Mouse (Mus musculus) lung, embryonic 16.5 days (tissue): ENCODE measurements around the gene Sema3f. TPM values are rescaled to one million over a fixed set of nuclear protein-coding genes. Genes with fewer than 3 reads are reported as not detected.

Experiments
- ATAC-seq: fragments of 200-750 bp; cut with Nextera tagmentation; 2 replicates; pipeline ENCODE4 v1.8.0; 2017; ENCODE audit warnings: low read depth, mild to moderate bottlenecking, moderate library complexity
- H3K27ac ChIP-seq: fragments of 300-500 bp; sonication (generic); 2 replicates; pipeline ENCODE4 v1.5.1; 2014; ENCODE audit warnings: mild to moderate bottlenecking, control low read depth, low read length
- H3K27me3 ChIP-seq: fragments of 300-500 bp; sonication (generic); 2 replicates; pipeline ENCODE4 v1.6.1; 2014; ENCODE audit warnings: low read depth, low read length, mixed read lengths; ENCODE audit not compliant: control insufficient read depth, insufficient read depth
- H3K36me3 ChIP-seq: fragments of 300-500 bp; sonication (generic); 2 replicates; pipeline ENCODE4 v1.6.1; 2014; ENCODE audit warnings: low read length; ENCODE audit not compliant: control insufficient read depth, insufficient read depth
- H3K4me1 ChIP-seq: fragments of 300-500 bp; sonication (generic); replicated peaks from 2 replicates; pipeline ENCODE4 v1.6.1; 2014; ENCODE audit warnings: low read length, mixed read lengths; ENCODE audit not compliant: control insufficient read depth, insufficient read depth
- H3K4me2 ChIP-seq: fragments of 300-500 bp; sonication (generic); 2 replicates; pipeline ENCODE4 v1.6.1; 2014; ENCODE audit warnings: low read depth, low read length, control low read depth
- H3K4me3 ChIP-seq: fragments of 300-500 bp; sonication (generic); 2 replicates; pipeline ENCODE4 v1.5.1; 2014; ENCODE audit warnings: mild to moderate bottlenecking, low read length, control low read depth
- H3K9ac ChIP-seq: fragments of 300-500 bp; sonication (generic); 2 replicates; pipeline ENCODE4 v1.6.1; 2014; ENCODE audit warnings: low read length, control low read depth
- H3K9me3 ChIP-seq: fragments of 300-500 bp; sonication (generic); 2 replicates; pipeline ENCODE4 v1.6.1; 2016; ENCODE audit warnings: low read length; ENCODE audit not compliant: control insufficient read depth
- WGBS: fragments of 180-500 bp; shearing (Covaris S2); extraction: QIAGEN DNeasy Blood & Tissue Kit; methylation state at CpG from one replicate; pipeline ENCODE4 v1.1.7; 2014; 5-methylcytosine and 5-hydroxymethylcytosine counted together
- polyA plus RNA-seq: library from polyadenylated mRNA; unstranded; fragments of >200 nt; fragmentation: Nextera tagmentation; extraction: Ambion mirVana; gene quantifications from 2 replicates; pipeline ENCODE4 v1.2.1, GENCODE M21; 2015

The Sema3f gene
- polyA plus RNA-seq, 1 experiment from 2014 or later: 10.4 TPM

DNA sequence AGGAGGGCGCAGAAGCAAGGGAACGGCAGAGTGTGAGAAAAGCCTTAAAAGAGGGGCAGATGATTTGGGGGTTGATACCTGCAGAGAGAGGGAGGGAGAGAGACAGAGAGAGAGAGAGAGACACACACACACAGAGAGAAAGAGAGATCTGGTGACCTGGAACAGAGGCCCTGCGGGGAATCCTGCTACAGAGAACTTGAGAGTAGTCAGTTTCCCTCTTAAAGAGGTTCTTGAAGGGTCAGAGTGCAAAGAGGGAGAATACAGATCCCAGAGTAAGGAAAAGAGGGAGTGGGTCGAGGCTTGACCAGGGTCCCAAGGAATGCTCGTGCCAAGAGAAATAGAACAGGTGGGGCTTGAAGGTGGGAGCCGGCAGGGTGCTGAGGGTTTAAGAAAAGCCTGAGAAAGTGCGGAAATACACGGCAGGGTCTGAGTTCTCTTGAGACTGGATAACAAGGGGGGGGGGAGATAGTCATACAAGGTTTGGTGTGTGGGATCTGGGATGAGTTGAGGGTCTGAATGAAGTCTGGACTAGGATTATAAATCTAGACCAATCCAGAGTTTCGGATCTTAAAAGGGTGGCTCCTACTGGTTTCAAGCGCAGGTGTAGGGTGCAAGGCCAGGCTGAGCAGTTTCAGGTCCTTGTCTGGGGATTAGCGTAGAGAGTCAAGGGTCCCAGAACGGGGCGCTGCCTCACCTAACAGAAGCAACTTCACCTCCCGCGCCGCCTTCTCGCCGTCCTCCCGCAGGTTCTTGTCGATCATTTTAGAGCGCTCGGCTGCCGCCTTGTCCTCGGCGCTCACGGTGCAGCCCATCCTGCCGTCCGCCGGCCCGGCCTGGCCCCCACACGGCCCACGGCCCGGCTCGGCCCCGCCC lies 75.6 kb downstream of the Sema3f start:
- Histone ChIP-seq H3K4me2 (peak overlapping the region; percentile 97), H3K9me3 (no peaks in the 10 kb centered on the region), H3K27me3 (no peaks in the 10 kb centered on the region), H3K9ac (peak overlapping the region; percentile 98), H3K4me1 (peaks cover 42% of the 10 kb centered on the region), H3K36me3 (0 out of 2 replicates have a peak, but pooled peaks cover 4% of the 10 kb centered on the region), H3K27ac (peak overlapping the region; percentile 95), H3K4me3 (peak overlapping the region; percentile 96)
- no peak for ATAC-seq
- under 1% methylated on average over 33 of the region's 35 CpGs for WGBS

DNA sequence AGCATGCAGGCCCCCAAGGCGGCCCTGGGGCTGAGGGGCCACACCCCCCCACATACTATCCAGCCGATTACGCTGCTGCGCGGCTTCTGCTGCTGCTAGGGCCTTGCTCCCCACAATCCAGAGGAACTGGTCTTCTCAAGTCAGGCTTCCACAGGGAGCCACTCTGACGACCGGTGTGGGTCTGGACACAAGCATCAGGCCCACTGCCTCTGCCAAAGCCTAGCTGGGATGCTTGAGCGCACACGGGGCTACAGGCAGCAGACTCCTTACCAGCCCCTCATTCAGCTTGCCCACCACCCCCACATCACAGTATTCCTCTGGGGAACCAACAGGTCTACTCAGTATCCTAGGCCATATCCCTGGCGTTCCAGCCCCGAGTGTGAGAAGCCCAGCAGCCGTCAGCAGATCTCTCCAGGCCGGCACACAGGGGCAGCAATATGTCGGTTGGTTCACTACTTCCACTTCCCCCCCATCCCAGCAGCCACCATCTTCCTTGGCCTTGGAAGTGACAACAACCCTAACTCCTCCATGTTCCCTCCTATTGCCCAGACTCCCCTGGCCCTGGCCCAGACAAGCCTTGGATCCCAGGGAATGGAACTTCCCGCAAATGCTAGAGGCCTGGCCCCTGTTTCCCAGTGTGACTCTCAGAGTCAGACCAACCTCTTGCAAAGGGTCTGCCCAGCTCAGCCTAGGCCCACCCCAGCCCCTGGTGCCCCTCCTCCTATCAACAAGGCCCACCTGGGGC lies 76.4 kb downstream of the Sema3f start:
- Histone ChIP-seq H3K27ac (peak overlapping the region; percentile 95), H3K36me3 (0 out of 2 replicates have a peak, but pooled peaks cover 4% of the 10 kb centered on the region), H3K27me3 (no peaks in the 10 kb centered on the region), H3K9me3 (no peaks in the 10 kb centered on the region), H3K4me2 (peak overlapping the region; percentile 97), H3K9ac (peak overlapping the region; percentile 98), H3K4me3 (peak overlapping the region; percentile 96), H3K4me1 (peaks cover 50% of the 10 kb centered on the region)
- peak; percentile 6; the same call in 1 of the 2 replicates for ATAC-seq
- under 1% methylated on average over 15 of the region's 15 CpGs for WGBS

DNA sequence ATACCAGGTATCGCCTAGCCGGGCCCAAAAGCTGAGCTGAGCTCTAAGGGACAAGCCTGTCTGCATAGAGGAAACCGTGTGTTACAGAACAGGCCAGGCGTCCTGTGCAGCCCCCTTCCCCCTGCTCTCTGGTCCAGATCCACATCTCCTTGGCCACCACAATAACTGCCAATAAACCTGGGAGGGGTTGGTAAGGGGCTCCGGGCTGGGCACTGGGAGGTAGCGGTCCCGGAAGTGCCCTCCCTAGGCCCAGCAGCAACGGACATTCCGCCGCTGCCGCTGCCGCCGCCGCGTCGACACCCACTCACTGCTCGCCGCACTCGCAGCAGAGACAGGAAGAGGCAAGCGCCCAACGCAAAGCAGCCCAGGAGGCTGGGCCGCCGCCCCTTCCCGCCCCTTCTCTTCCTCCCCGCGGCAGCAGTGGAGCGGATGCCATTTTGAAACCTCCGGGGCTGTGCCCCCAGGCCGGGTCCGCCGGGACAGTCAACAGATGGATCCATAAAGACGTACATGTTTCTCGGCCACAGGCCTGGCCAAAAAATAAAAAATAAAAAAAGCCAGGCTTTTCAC lies 77.1 kb downstream of the Sema3f start:
- H3K4me1 ChIP-seq: peaks cover 56% of the 10 kb centered on the region
- 1% methylated on average over 30 of the region's 33 CpGs for WGBS
- peak overlapping the region; percentile 95 for H3K27ac ChIP-seq
- no peaks in the 10 kb centered on the region for H3K9me3 ChIP-seq
- peak; percentile 67 for ATAC-seq
- H3K4me2 ChIP-seq: peak overlapping the region; percentile 97
- H3K9ac ChIP-seq: peak overlapping the region; percentile 98
- H3K36me3 ChIP-seq: 0 out of 2 replicates have a peak, but pooled peaks cover 4% of the 10 kb centered on the region
- no peaks in the 10 kb centered on the region for H3K27me3 ChIP-seq
- H3K4me3 ChIP-seq: peak overlapping the region; percentile 96

DNA sequence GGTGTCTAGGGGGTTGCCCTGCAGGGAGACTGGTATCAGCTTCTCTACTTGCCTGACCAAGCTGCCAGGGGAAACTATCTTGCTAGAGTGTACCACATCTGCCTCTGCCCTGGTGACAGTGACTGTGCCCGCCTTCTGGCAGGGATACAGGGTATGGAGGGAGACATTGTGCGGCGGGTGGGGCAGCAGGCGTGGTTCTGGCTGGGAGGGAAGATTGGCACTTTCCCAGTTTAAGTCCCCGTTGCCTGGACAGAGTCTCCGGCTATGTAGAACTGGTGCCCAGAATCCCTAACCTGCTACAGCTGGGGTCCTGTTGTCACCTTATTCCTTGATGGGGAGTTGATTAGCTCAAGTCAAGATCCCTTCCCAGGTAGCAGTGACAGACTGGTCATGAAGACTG lies 77.8 kb downstream of the Sema3f start:
- peaks cover 63% of the 10 kb centered on the region for H3K4me1 ChIP-seq
- peak overlapping the region; percentile 97 for H3K4me2 ChIP-seq
- peak overlapping the region; percentile 95 for H3K27ac ChIP-seq
- no peak for ATAC-seq
- peak overlapping the region; percentile 98 for H3K9ac ChIP-seq
- 50% methylated on average over 6 of the region's 6 CpGs for WGBS
- H3K27me3 ChIP-seq: no peaks in the 10 kb centered on the region
- peak overlapping the region; percentile 96 for H3K4me3 ChIP-seq
- no peaks in the 10 kb centered on the region for H3K9me3 ChIP-seq
- 0 out of 2 replicates have a peak, but pooled peaks cover 4% of the 10 kb centered on the region for H3K36me3 ChIP-seq

DNA sequence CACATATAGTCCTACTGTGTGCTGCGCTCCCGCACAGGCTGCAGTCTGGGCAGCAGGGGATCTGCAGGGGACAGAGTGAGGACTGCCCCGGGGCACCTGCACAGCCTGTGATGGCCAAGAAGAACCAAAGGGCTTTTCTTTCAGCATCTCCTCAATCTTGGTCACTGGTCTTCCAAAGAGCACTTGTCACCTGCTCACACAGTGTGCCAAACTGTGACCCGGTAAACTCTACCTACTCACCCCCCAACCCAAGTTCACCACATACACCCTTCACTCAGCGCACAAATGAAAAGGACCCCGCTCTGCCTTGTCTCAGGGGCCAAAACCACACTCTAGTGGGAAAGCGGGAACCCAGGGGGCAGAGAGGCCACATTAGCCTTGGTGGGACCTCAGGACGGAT lies 78.4 kb downstream of the Sema3f start:
- no peak for ATAC-seq
- peaks cover 70% of the 10 kb centered on the region for H3K4me1 ChIP-seq
- peak overlapping the region; percentile 97; the same call in 1 of the 2 replicates for H3K4me2 ChIP-seq
- no peaks in the 10 kb centered on the region for H3K9me3 ChIP-seq
- H3K4me3 ChIP-seq: no peak overlapping the region; the same call in 1 of the 2 replicates
- peak overlapping the region; percentile 43 for H3K9ac ChIP-seq
- WGBS: 93% methylated on average over 8 of the region's 8 CpGs
- H3K27ac ChIP-seq: peak overlapping the region; percentile 95
- no peaks in the 10 kb centered on the region for H3K27me3 ChIP-seq
- H3K36me3 ChIP-seq: 0 out of 2 replicates have a peak, but pooled peaks cover 4% of the 10 kb centered on the region

Other genes with a start within 250 kb of the Sema3f start
- gene Tmem115, start 176.5 kb downstream of the Sema3f start, polyA plus RNA-seq: 39.0 and 39.4 TPM in 2 replicates
- gene Cyb561d2, start 168.3 kb downstream of the Sema3f start, polyA plus RNA-seq: 27.6 and 32.9 TPM in 2 replicates
- 41.9 and 43.7 TPM in 2 replicates for gene Nprl2, start 168.2 kb downstream of the Sema3f start, polyA plus RNA-seq
- 16.7 and 19.7 TPM in 2 replicates for gene Zmynd10, start 163.2 kb downstream of the Sema3f start, polyA plus RNA-seq
- gene Rassf1, start 158.9 kb downstream of the Sema3f start, polyA plus RNA-seq: 55.4 and 58.5 TPM in 2 replicates
- 35.6 and 41.6 TPM in 2 replicates for gene Tusc2, start 147.2 kb downstream of the Sema3f start, polyA plus RNA-seq
- 101 and 102 TPM in 2 replicates for gene Hyal2, start 142.5 kb downstream of the Sema3f start, polyA plus RNA-seq
- gene Hyal1, start 133.5 kb downstream of the Sema3f start, polyA plus RNA-seq: 10.1 and 13.8 TPM in 2 replicates
- 22.3 and 23.0 TPM in 2 replicates for gene Naa80, start 131.6 kb downstream of the Sema3f start, polyA plus RNA-seq
- 0.97 and 1.6 TPM in 2 replicates for gene Hyal3, start 129.7 kb downstream of the Sema3f start, polyA plus RNA-seq
- 44.1 and 51.9 TPM in 2 replicates for gene Ifrd2, start 122.8 kb downstream of the Sema3f start, polyA plus RNA-seq
- 11.8 and 12.5 TPM in 2 replicates for gene Sema3b, start 101.2 kb downstream of the Sema3f start, polyA plus RNA-seq
- 457 and 458 TPM in 2 replicates for gene Gnai2, start 75.1 kb downstream of the Sema3f start, polyA plus RNA-seq
- gene Slc38a3, start 40.9 kb downstream of the Sema3f start, polyA plus RNA-seq: 4.5 and 5.4 TPM in 2 replicates
- 0.65 and 1.2 TPM in 2 replicates for gene Gnat1, start 30.8 kb downstream of the Sema3f start, polyA plus RNA-seq
- gene Rbm5, start 60.5 kb upstream of the Sema3f start, polyA plus RNA-seq: 212 and 220 TPM in 2 replicates
- 70.0 and 70.2 TPM in 2 replicates for gene Rbm6, start 162.8 kb upstream of the Sema3f start, polyA plus RNA-seq
- 12.5 and 13.8 TPM in 2 replicates for gene Mon1a, start 177.7 kb upstream of the Sema3f start, polyA plus RNA-seq
- gene Mst1r, start 196.4 kb upstream of the Sema3f start, polyA plus RNA-seq: 3.5 and 6.0 TPM in 2 replicates
- gene Actl11, start 218.0 kb upstream of the Sema3f start, polyA plus RNA-seq: not detected in 2 replicates
- 2.0 and 2.5 TPM in 2 replicates for gene Camkv, start 225.2 kb upstream of the Sema3f start, polyA plus RNA-seq
- gene Traip, start 239.7 kb upstream of the Sema3f start, polyA plus RNA-seq: 24.0 and 24.3 TPM in 2 replicates